Mouse (Mus musculus) ES-Bruce4 (cell line): Measurements from ENCODE around the gene Wrap73.

Source experiments
- CTCF ChIP-seq: IDR thresholded peaks from one replicate; pipeline ENCODE4 v1.8.1; 2011; ENCODE audit warnings: low read depth, low read length
- EP300 ChIP-seq: IDR thresholded peaks from 2 replicates; pipeline ENCODE4 v1.6.1; 2011; ENCODE audit warnings: low read depth, low read length; ENCODE audit not compliant: insufficient read depth

DNA sequence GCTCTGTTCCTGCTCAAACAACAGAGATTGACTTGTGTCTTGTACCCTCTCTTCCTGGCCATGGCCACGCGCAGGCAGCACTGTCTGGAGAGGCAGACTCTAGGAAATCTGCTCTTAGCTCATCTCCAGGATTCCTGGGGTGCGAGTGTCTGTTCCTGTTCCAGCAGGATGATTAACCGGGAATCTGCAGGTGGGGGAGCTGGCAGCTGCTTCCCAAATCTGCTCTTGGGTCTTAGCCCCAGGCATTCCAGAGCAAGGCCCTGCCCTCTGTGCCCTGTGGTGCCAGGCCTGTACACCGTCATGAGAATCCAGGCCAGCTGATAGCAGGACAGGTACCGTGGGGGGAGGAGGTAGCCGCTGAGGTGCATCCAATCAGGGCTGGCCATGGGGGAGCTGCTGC is 62.4 kb downstream of the Wrap73 start:
- TF ChIP-seq EP300 (no peak), CTCF (no peak)
